Comparison of ENCODE assay signal across 8 mouse cellular contexts in the genomic region with DNA sequence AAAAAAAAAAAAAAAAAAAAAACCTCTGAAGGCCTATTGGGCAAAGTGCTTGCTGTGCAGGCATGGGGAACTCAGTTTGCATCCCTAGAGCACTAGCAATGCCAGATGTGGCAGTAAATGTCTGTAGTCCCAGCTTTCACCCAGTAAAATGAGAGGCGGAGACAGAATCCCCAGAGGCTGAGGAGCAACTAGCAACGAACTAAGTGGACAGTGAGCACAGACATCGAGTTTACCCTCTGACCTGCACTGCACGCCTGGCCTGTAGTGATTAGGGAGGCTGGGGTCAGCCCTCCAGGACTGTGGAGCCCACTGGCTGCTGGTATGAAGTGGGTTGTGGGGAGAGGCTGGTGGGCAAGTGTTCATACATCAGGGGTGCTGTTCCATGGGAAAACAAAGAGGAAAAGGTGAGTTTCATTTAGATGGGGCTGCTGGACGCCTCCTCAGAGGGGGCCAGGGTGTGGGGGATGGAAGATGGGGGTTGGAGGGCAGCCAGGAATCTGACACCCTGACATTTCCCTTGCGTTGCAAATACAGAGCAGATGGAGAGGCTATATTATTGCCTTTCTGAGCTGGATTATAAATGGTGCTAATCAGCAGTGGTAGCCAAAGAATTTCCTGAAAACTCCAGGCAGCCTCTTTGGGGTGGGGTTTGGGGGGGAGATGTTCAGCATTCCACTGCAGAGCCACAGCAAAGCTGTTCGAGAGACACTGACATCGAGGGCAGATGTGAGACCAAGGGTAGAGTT.
DNase-seq lines count a peak whose midpoint lies in the region; ATAC-seq lines count a peak whose summit lies in the region.

No protein-coding gene starts in this region.

- DNase-seq in adrenal gland, postnatal 10 days, result peak; percentile 15
- no peak for DNase-seq in adrenal gland, adult 8-10 months
- peak; percentile 48 for DNase-seq in 3T3-L1 (ENCODE audit: low read depth, low spot score)
- DNase-seq in hindbrain, embryonic 10.5 days (ENCODE audit: low spot score), result peak; percentile 64
- peak; percentile 79 for DNase-seq in limb, embryonic 10.5 days (ENCODE audit: low spot score)
- DNase-seq in frontal cortex, postnatal 25 days (ENCODE audit: low spot score in 2 of 2), result no peak
- DNase-seq in layer of hippocampus, adult 9-11 months, result no peak

- peak overlapping the region; percentile 50 for H3K27ac ChIP-seq in hindbrain, embryonic 10.5 days
- peak overlapping the region; percentile 90 for H3K27ac ChIP-seq in limb, embryonic 10.5 days

- no peak for ATAC-seq in granulocyte monocyte progenitor cell, adult 5-6 weeks (replicated peaks; ENCODE audit: poor library complexity, severe bottlenecking)

- H3K4me3 ChIP-seq in hindbrain, embryonic 10.5 days, result no peak overlapping the region
- H3K4me3 ChIP-seq in limb, embryonic 10.5 days, result peak overlapping the region; percentile 33

- peaks cover 32% of the 10 kb centered on the region for H3K4me1 ChIP-seq in hindbrain, embryonic 10.5 days (replicated peaks)
- peaks cover 72% of the 10 kb centered on the region for H3K4me1 ChIP-seq in limb, embryonic 10.5 days

- no peaks in the 10 kb centered on the region for H3K36me3 ChIP-seq in hindbrain, embryonic 10.5 days
- 0 out of 2 replicates have a peak, but pooled peaks cover 1% of the 10 kb centered on the region for H3K36me3 ChIP-seq in limb, embryonic 10.5 days

- 35% methylated on average over 8 of the region's 8 CpGs for WGBS in hindbrain, embryonic 10.5 days
- 5% methylated on average over 8 of the region's 8 CpGs for WGBS in limb, embryonic 10.5 days

- H3K9me3 ChIP-seq in hindbrain, embryonic 10.5 days, result peaks cover 8% of the 10 kb centered on the region; the same call in 1 of the 2 replicates
- H3K9me3 ChIP-seq in limb, embryonic 10.5 days (replicated peaks), result no peaks in the 10 kb centered on the region; the same call in 1 of the 2 replicates

- no peaks in the 10 kb centered on the region for H3K27me3 ChIP-seq in hindbrain, embryonic 10.5 days (ENCODE audit: insufficient read depth, poor library complexity, severe bottlenecking)
- H3K27me3 ChIP-seq in limb, embryonic 10.5 days (ENCODE audit: low read depth, poor library complexity, severe bottlenecking), result no peaks in the 10 kb centered on the region

Comparison
In these comparisons a context has a peak if more than half of its experiments do, and no peak if none do; other contexts are left out.
1. DNase-seq: peak in adrenal gland, postnatal 10 days (single experiment), 3T3-L1 (single experiment), hindbrain, embryonic 10.5 days (single experiment) and limb, embryonic 10.5 days (single experiment); none in adrenal gland, adult 8-10 months (single experiment), frontal cortex, postnatal 25 days (0 of 2) and layer of hippocampus, adult 9-11 months (single experiment).